Mouse (Mus musculus): ENCODE results near the gene Sept3.

Gene Sept3

GRCm38 (mm10) chr15:82271201-82271600 is 3.5 kb upstream of the Sept3 start:
- DNase-seq (ENCODE audit: low spot score in 2 of 2): no peak

- no peak for DNase-seq (ENCODE audit: low spot score in 2 of 2)
Measured at GRCm38 (mm10) chr15:82272295-82272694, 2.4 kb upstream of the Sept3 start.

- DNase-seq (ENCODE audit: low spot score in 2 of 2): peak; percentile 64 to 65
Measured at GRCm38 (mm10) chr15:82274927-82275901, 521 bp downstream of the Sept3 start.

- DNase-seq (ENCODE audit: low spot score in 2 of 2): peak; percentile 52 to 53
Measured at GRCm38 (mm10) chr15:82277591-82277990, 2.9 kb downstream of the Sept3 start.

- no peak for DNase-seq (ENCODE audit: low spot score in 2 of 2)
Measured at GRCm38 (mm10) chr15:82280638-82281037, 5.9 kb downstream of the Sept3 start.

GRCm38 (mm10) chr15:82286157-82286556 is 11.5 kb downstream of the Sept3 start:
- DNase-seq (ENCODE audit: low spot score in 2 of 2): no peak

- DNase-seq (ENCODE audit: low spot score in 2 of 2): no peak
Measured at GRCm38 (mm10) chr15:82290252-82290651, 15.6 kb downstream of the Sept3 start.

- no peak for DNase-seq (ENCODE audit: low spot score in 2 of 2)
Measured at GRCm38 (mm10) chr15:82292851-82293250, 18.2 kb downstream of the Sept3 start.

GRCm38 (mm10) chr15:82293271-82293711 is 18.6 kb downstream of the Sept3 start:
- DNase-seq (ENCODE audit: low spot score in 2 of 2): no peak

- DNase-seq (ENCODE audit: low spot score in 2 of 2): no peak
Measured at GRCm38 (mm10) chr15:82294059-82294458, 19.4 kb downstream of the Sept3 start.

GRCm38 (mm10) chr15:82298764-82299561 is 24.3 kb downstream of the Sept3 start, which contains the start of gene Wbp2nl:
Wbp2nl (plus strand) TSS chr15:82298954.
- no peak for DNase-seq (ENCODE audit: low spot score in 2 of 2)

GRCm38 (mm10) chr15:82307107-82307506 is 32.4 kb downstream of the Sept3 start:
- DNase-seq (ENCODE audit: low spot score in 2 of 2): no peak

- no peak for DNase-seq (ENCODE audit: low spot score in 2 of 2)
Measured at GRCm38 (mm10) chr15:82308416-82308815, 33.7 kb downstream of the Sept3 start.

GRCm38 (mm10) chr15:82317839-82318238 is 43.1 kb downstream of the Sept3 start:
- DNase-seq (ENCODE audit: low spot score in 2 of 2): no peak

- no peak for DNase-seq (ENCODE audit: low spot score in 2 of 2)
Measured at GRCm38 (mm10) chr15:82319613-82320012, 44.9 kb downstream of the Sept3 start.

- no peak for DNase-seq (ENCODE audit: low spot score in 2 of 2)
Measured at GRCm38 (mm10) chr15:82322195-82322594, 47.5 kb downstream of the Sept3 start.

- no peak for DNase-seq (ENCODE audit: low spot score in 2 of 2)
Measured at GRCm38 (mm10) chr15:82325382-82325781, 50.7 kb downstream of the Sept3 start.

- no peak for DNase-seq (ENCODE audit: low spot score in 2 of 2)
Measured at GRCm38 (mm10) chr15:82335194-82335593, 60.5 kb downstream of the Sept3 start.

GRCm38 (mm10) chr15:82336629-82337028 is 61.9 kb downstream of the Sept3 start:
- DNase-seq (ENCODE audit: low spot score in 2 of 2): no peak

GRCm38 (mm10) chr15:82337875-82338274 is 63.2 kb downstream of the Sept3 start:
- DNase-seq (ENCODE audit: low spot score in 2 of 2): no peak

GRCm38 (mm10) chr15:82338593-82339112 is 64.0 kb downstream of the Sept3 start, which contains the start of the genes Naga, Pheta2 and Smdt1:
Naga (minus strand) TSS chr15:82338925.
Pheta2 (plus strand) TSS chr15:82338942.
Smdt1 (plus strand) TSS chr15:82338959.
- peak; percentile 88 to 90 for DNase-seq (ENCODE audit: low spot score in 2 of 2)

- no peak for DNase-seq (ENCODE audit: low spot score in 2 of 2)
Measured at GRCm38 (mm10) chr15:82339150-82339549, 64.5 kb downstream of the Sept3 start.
